Mouse (Mus musculus): ENCODE results near the gene Sec31b.

Sec31b gene

GRCm38 (mm10) chr19:44545321-44546041 is at the start of gene Sec31b:
Gene Sec31b, minus strand, starts transcription at chr19:44545864.
- peak; percentile 51 for DNase-seq (ENCODE audit: low spot score)

GRCm38 (mm10) chr19:44594180-44594579 is 48.5 kb upstream of the Sec31b start:
- no peak for DNase-seq (ENCODE audit: low spot score)

- no peak for DNase-seq (ENCODE audit: low spot score)
Measured at GRCm38 (mm10) chr19:44591638-44592037, 46.0 kb upstream of the Sec31b start.

GRCm38 (mm10) chr19:44590992-44591391 is 45.3 kb upstream of the Sec31b start:
- DNase-seq (ENCODE audit: low spot score) = no peak

GRCm38 (mm10) chr19:44589591-44590223 is 44.0 kb upstream of the Sec31b start:
- no peak for DNase-seq (ENCODE audit: low spot score)

GRCm38 (mm10) chr19:44588036-44588435 is 42.4 kb upstream of the Sec31b start:
- DNase-seq (ENCODE audit: low spot score) = no peak

GRCm38 (mm10) chr19:44582638-44583309 is 37.1 kb upstream of the Sec31b start:
- peak; percentile 72 for DNase-seq (ENCODE audit: low spot score)

GRCm38 (mm10) chr19:44582103-44582502 is 36.4 kb upstream of the Sec31b start:
- no peak for DNase-seq (ENCODE audit: low spot score)

GRCm38 (mm10) chr19:44578038-44578437 is 32.4 kb upstream of the Sec31b start:
- DNase-seq (ENCODE audit: low spot score) = no peak

GRCm38 (mm10) chr19:44576275-44576674 is 30.6 kb upstream of the Sec31b start:
- no peak for DNase-seq (ENCODE audit: low spot score)

- no peak for DNase-seq (ENCODE audit: low spot score)
Measured at GRCm38 (mm10) chr19:44567763-44568162, 22.1 kb upstream of the Sec31b start.

GRCm38 (mm10) chr19:44564006-44564405 is 18.3 kb upstream of the Sec31b start:
- DNase-seq (ENCODE audit: low spot score) = no peak

- peak; percentile 95 for DNase-seq (ENCODE audit: low spot score)
Measured at GRCm38 (mm10) chr19:44562652-44563206, 17.1 kb upstream of the Sec31b start, which contains the start of gene Hif1an. Gene Hif1an, plus strand, starts transcription at chr19:44562850.

- peak; percentile 94 for DNase-seq (ENCODE audit: low spot score)
Measured at GRCm38 (mm10) chr19:44554861-44555590, 9.4 kb upstream of the Sec31b start, which contains the start of gene Ndufb8. Gene Ndufb8, minus strand, starts transcription at chr19:44555440.

- DNase-seq (ENCODE audit: low spot score) = no peak
Measured at GRCm38 (mm10) chr19:44554490-44554860, 8.8 kb upstream of the Sec31b start.

- no peak for DNase-seq (ENCODE audit: low spot score)
Measured at GRCm38 (mm10) chr19:44553286-44553685, 7.6 kb upstream of the Sec31b start.

- no peak for DNase-seq (ENCODE audit: low spot score)
Measured at GRCm38 (mm10) chr19:44552731-44553130, 7.1 kb upstream of the Sec31b start, which contains the start of gene Gm20538. Gene Gm20538, minus strand, starts transcription at chr19:44552831.

- peak; percentile 59 for DNase-seq (ENCODE audit: low spot score)
Measured at GRCm38 (mm10) chr19:44544775-44545174, 889 bp downstream of the Sec31b start.

GRCm38 (mm10) chr19:44544372-44544771 is 1.3 kb downstream of the Sec31b start:
- no peak for DNase-seq (ENCODE audit: low spot score)

GRCm38 (mm10) chr19:44542694-44543178 is 2.9 kb downstream of the Sec31b start:
- no peak for DNase-seq (ENCODE audit: low spot score)

- no peak for DNase-seq (ENCODE audit: low spot score)
Measured at GRCm38 (mm10) chr19:44537416-44537815, 8.2 kb downstream of the Sec31b start.

GRCm38 (mm10) chr19:44535376-44535775 is 10.3 kb downstream of the Sec31b start:
- DNase-seq (ENCODE audit: low spot score) = no peak

All from testis, postnatal 14 days (tissue).